Mouse (Mus musculus): Measurements from ENCODE around the gene Myo10.

DNA sequence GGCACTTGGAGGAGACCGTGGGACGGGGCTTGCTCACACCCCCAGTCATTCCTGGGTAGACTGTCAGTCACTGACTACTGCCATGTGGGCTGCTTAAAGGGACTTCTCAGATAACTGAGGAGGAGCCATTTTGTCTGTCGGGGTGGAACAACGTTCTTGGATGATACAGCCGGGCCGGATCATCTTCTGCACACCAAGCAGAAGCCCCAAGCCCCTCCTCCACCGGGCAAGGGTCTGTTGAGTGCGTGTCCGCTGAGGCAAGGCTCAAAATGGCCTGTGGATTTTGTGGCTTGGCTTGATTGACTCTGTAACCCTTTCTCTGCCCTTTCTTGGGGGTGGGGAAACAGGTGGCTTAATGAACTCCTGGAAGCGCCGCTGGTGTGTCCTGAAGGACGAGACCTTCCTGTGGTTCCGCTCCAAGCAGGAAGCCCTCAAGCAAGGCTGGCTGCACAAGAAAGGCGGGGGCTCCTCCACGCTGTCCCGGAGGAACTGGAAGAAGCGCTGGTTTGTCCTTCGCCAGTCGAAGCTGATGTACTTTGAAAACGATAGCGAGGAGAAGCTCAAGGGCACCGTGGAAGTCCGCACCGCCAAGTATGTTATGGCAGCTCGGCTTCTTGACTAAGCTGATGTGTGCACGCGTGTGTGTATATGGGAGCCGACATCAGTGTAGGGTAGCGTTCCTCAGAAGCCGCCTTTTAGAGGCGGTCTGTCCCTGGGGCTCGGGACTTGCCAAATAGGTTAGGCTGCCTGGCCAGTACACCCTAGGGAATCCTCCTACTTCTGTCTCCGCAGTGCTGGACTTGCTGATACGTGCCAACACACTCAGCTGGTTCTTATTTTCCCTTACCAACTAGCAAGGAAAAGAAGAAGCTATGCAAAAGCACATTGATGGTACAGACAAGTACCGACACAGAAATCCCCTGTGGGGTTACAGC, 163.4 kb downstream of the Myo10 start:
- no peak for TF ChIP-seq CTCF (IDR thresholded peaks at IDR 0.05; ENCODE audit: borderline replicate concordance, control insufficient read depth, extremely low read depth, insufficient read depth, low read length, poor library complexity)
- TF ChIP-seq POLR2A (IDR thresholded peaks at IDR 0.05; ENCODE audit: control insufficient read depth, extremely low read depth, insufficient read depth, low read length, poor library complexity): no peak
